Mouse (Mus musculus): ENCODE results near the gene Lmx1a.

DNA sequence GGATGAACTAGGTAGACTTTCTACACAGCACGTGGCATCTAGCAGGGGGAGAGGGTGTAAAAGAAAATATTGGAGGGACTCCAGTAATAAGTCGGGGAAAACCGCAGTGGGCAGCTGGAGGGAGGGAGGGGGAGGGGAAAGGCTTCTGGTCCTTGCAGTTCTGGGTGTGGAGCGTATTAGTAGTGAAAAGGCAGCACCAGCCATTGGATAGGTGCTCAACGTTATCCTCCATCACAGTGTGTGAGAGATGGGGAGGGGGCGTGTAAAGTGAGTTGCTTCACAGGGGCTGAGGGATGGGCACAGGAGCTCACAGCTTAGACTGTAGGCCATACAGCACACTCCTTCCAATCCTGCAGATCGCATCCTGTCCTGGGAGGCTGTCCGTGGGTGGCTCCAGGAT lies 100.4 kb downstream of the Lmx1a start:
- no peak for TF ChIP-seq CTCF (IDR thresholded peaks at IDR 0.05; ENCODE audit: insufficient read depth, low read length)
- TF ChIP-seq POLR2A (IDR thresholded peaks at IDR 0.05; ENCODE audit: borderline replicate concordance, extremely low read depth, low read depth, low read length), result no peak

Data from lung, adult 2 months (tissue).